ENCODE assay signal across 8 mouse cellular contexts in genomic region chr4:91371819-91372215, GRCm38 (mm10). TPM values are rescaled to one million over a fixed set of nuclear protein-coding genes. Genes with fewer than 3 reads are reported as not detected.
DNase-seq lines count a peak whose midpoint lies in the region; ATAC-seq and TF ChIP-seq lines count a peak whose summit lies in the region.

No protein-coding gene starts in this region.

- peak overlapping the region; percentile 91 for H3K4me2 ChIP-seq in intestine, postnatal 0 days (replicated peaks; ENCODE audit: low read depth)

- TF ChIP-seq POLR2A in small intestine, adult 2 months (IDR thresholded peaks at IDR 0.05; ENCODE audit: low read depth, low read length) = no peak

- no peak overlapping the region for H3K27ac ChIP-seq in intestine, postnatal 0 days (ENCODE audit: low read depth, low read length)
- peak overlapping the region; percentile 75 for H3K27ac ChIP-seq in limb, embryonic 10.5 days
- peak overlapping the region; percentile 88 for H3K27ac ChIP-seq in midbrain, embryonic 10.5 days (replicated peaks)
- no peak overlapping the region for H3K27ac ChIP-seq in small intestine, adult 2 months (ENCODE audit: insufficient read depth, low read depth, low read length)

- H3K27me3 ChIP-seq in intestine, postnatal 0 days (replicated peaks; ENCODE audit: control insufficient read depth, insufficient read depth, low read length) = peaks cover 59% of the 10 kb centered on the region
- H3K27me3 ChIP-seq in limb, embryonic 10.5 days (ENCODE audit: low read depth, poor library complexity, severe bottlenecking) = peaks cover 71% of the 10 kb centered on the region
- H3K27me3 ChIP-seq in midbrain, embryonic 10.5 days (ENCODE audit: low read depth, poor library complexity, severe bottlenecking) = peaks cover 51% of the 10 kb centered on the region
- peaks cover 27% of the 10 kb centered on the region for H3K27me3 ChIP-seq in small intestine, adult 2 months (ENCODE audit: control insufficient read depth, insufficient read depth, low read length)

- 1% methylated on average over 33 of the region's 44 CpGs for WGBS in intestine, postnatal 0 days
- 1% methylated on average over 44 of the region's 44 CpGs for whole genome bisulfite sequencing in limb, embryonic 10.5 days
- WGBS in midbrain, embryonic 10.5 days = 0% methylated on average over 41 of the region's 44 CpGs
- WGBS in small intestine, adult 2 months = 2% methylated on average over 41 of the region's 44 CpGs

- peak; percentile 39 to 76 for DNase-seq in adrenal gland, adult (ENCODE audit: inconsistent age in 2 of 2, low spot score in 1 of 2)
- DNase-seq in cerebellum, adult 8-10 months = peak; percentile 70
- peak; percentile 48 for DNase-seq in forelimb bud, embryonic 11.5 days (ENCODE audit: low read depth, low spot score)
- DNase-seq in limb, embryonic 10.5 days (ENCODE audit: low spot score) = peak; percentile 81
- DNase-seq in midbrain, embryonic 10.5 days (ENCODE audit: low spot score) = peak; percentile 80
- DNase-seq in spleen, adult 12 weeks (ENCODE audit: low spot score) = no peak

- ATAC-seq in intestine, postnatal 0 days = peak; percentile 55; the same call in 1 of the 2 replicates

- H3K36me3 ChIP-seq in intestine, postnatal 0 days (ENCODE audit: control insufficient read depth, insufficient read depth) = no peaks in the 10 kb centered on the region
- H3K36me3 ChIP-seq in limb, embryonic 10.5 days = no peaks in the 10 kb centered on the region
- H3K36me3 ChIP-seq in midbrain, embryonic 10.5 days = no peaks in the 10 kb centered on the region
- no peaks in the 10 kb centered on the region for H3K36me3 ChIP-seq in small intestine, adult 2 months (ENCODE audit: control insufficient read depth, insufficient read depth, low read length)

- H3K9me3 ChIP-seq in intestine, postnatal 0 days (ENCODE audit: control insufficient read depth) = no peaks in the 10 kb centered on the region
- H3K9me3 ChIP-seq in limb, embryonic 10.5 days (replicated peaks) = no peaks in the 10 kb centered on the region
- no peaks in the 10 kb centered on the region for H3K9me3 ChIP-seq in midbrain, embryonic 10.5 days (replicated peaks)

- peak overlapping the region; percentile 49 for H3K4me3 ChIP-seq in intestine, postnatal 0 days (ENCODE audit: low read depth, low read length)
- H3K4me3 ChIP-seq in limb, embryonic 10.5 days = peak overlapping the region; percentile 73
- H3K4me3 ChIP-seq in midbrain, embryonic 10.5 days = peak overlapping the region; percentile 81
- H3K4me3 ChIP-seq in small intestine, adult 2 months (ENCODE audit: low read depth, low read length) = peak overlapping the region; percentile 13; the same call in 1 of the 2 replicates

- 0 out of 2 replicates have a peak, but pooled peaks cover 4% of the 10 kb centered on the region for H3K4me1 ChIP-seq in intestine, postnatal 0 days (replicated peaks; ENCODE audit: control insufficient read depth, insufficient read depth, low read length)
- H3K4me1 ChIP-seq in limb, embryonic 10.5 days = peaks cover 28% of the 10 kb centered on the region
- peaks cover 44% of the 10 kb centered on the region for H3K4me1 ChIP-seq in midbrain, embryonic 10.5 days
- H3K4me1 ChIP-seq in small intestine, adult 2 months (ENCODE audit: control insufficient read depth, insufficient read depth, insufficient read length, low read length) = peaks cover 3% of the 10 kb centered on the region

- H3K9ac ChIP-seq in intestine, postnatal 0 days (ENCODE audit: low read depth, low read length) = no peak overlapping the region

- TF ChIP-seq CTCF in intestine, postnatal 0 days (IDR thresholded peaks at IDR 0.05; ENCODE audit: low read depth) = no peak
- TF ChIP-seq CTCF in small intestine, adult 2 months (IDR thresholded peaks at IDR 0.05; ENCODE audit: extremely low read depth, insufficient read length, insufficient replicate concordance, low read depth, low read length) = no peak

RNA-seq across cellular contexts. Expression of gene Elavl2, which starts 28.8 kb away (rescaled TPM):
- polyA plus RNA-seq in intestine, postnatal 0 days (2015; fragmentation: Nextera tagmentation; extraction: Ambion mirVana) = 0.94 and 1.1 TPM in 2 replicates
- polyA plus RNA-seq in limb, embryonic 10.5 days (2016; fragmentation: Nextera tagmentation; extraction: Ambion mirVana) = 3.4 and 3.9 TPM in 2 replicates
- 39.7 and 56.0 TPM in 2 replicates for polyA plus RNA-seq in midbrain, embryonic 10.5 days (2016; fragmentation: Nextera tagmentation; extraction: Ambion mirVana)
- 0.22 TPM in 1 of 2 replicates, not detected in the other for polyA plus RNA-seq in small intestine, adult 2 months (2012; rRNA removed)

Comparison
In these comparisons a context has a peak if more than half of its experiments do, and no peak if none do; other contexts are left out.
1. H3K27ac ChIP-seq: peak in limb, embryonic 10.5 days (single experiment) and midbrain, embryonic 10.5 days (single experiment); none in intestine, postnatal 0 days (single experiment) and small intestine, adult 2 months (single experiment).
2. H3K4me3 ChIP-seq: peak in every context shown above with its lines; median percentile 81 in midbrain, embryonic 10.5 days; 73 in limb, embryonic 10.5 days; 49 in intestine, postnatal 0 days; 13 in small intestine, adult 2 months.